Mouse (Mus musculus) urinary bladder, postnatal 14 days (tissue): ENCODE measurements around the gene Traf3ip1.
"Not testable (repeated sequence)": the region's sequence is repeated elsewhere in the genome, so short reads cannot be mapped to it uniquely, and the experiment has no call there.

Experiments
- DNase-seq: peaks from one replicate; pipeline ENCODE4 v3.0.0; 2021; ENCODE audit warnings: low spot score

The Traf3ip1 gene

GRCm38 (mm10) chr1:91466186-91466585 lies 28.3 kb upstream of the Traf3ip1 start:
- DNase-seq = no peak

GRCm38 (mm10) chr1:91469888-91470419 lies 24.5 kb upstream of the Traf3ip1 start:
- no peak for DNase-seq

- DNase-seq = not testable (repeated sequence)
These were observed 16.3 kb upstream of the Traf3ip1 start for GRCm38 (mm10) chr1:91478145-91478544.

GRCm38 (mm10) chr1:91478958-91479357 lies 15.5 kb upstream of the Traf3ip1 start:
- no peak for DNase-seq

GRCm38 (mm10) chr1:91482616-91483211 lies 11.7 kb upstream of the Traf3ip1 start:
- DNase-seq = no peak

- DNase-seq = peak; percentile 91
These were observed 11.0 kb upstream of the Traf3ip1 start for GRCm38 (mm10) chr1:91483304-91484010.

- DNase-seq = no peak
These were observed 10.5 kb upstream of the Traf3ip1 start for GRCm38 (mm10) chr1:91484011-91484346.

- DNase-seq = no peak
These were observed 9.0 kb upstream of the Traf3ip1 start for GRCm38 (mm10) chr1:91485422-91485821.

GRCm38 (mm10) chr1:91486165-91486564 lies 8.3 kb upstream of the Traf3ip1 start:
- DNase-seq = no peak

GRCm38 (mm10) chr1:91490322-91490721 lies 4.1 kb upstream of the Traf3ip1 start:
- peak; percentile 53 for DNase-seq

GRCm38 (mm10) chr1:91492740-91493139 lies 1.7 kb upstream of the Traf3ip1 start:
- no peak for DNase-seq

GRCm38 (mm10) chr1:91493938-91494337 lies 509 bp upstream of the Traf3ip1 start:
- DNase-seq = no peak

- no peak for DNase-seq
These were observed 874 bp downstream of the Traf3ip1 start for GRCm38 (mm10) chr1:91495321-91495720.

GRCm38 (mm10) chr1:91498579-91498978 lies 4.1 kb downstream of the Traf3ip1 start:
- no peak for DNase-seq

GRCm38 (mm10) chr1:91504615-91505014 lies 10.2 kb downstream of the Traf3ip1 start:
- no peak for DNase-seq

GRCm38 (mm10) chr1:91514916-91515315 lies 20.5 kb downstream of the Traf3ip1 start:
- no peak for DNase-seq

GRCm38 (mm10) chr1:91515642-91516041 lies 21.2 kb downstream of the Traf3ip1 start:
- DNase-seq = peak; percentile 67

- DNase-seq = peak; percentile 54
These were observed 29.3 kb downstream of the Traf3ip1 start for GRCm38 (mm10) chr1:91523759-91524158.

GRCm38 (mm10) chr1:91525838-91526237 lies 31.4 kb downstream of the Traf3ip1 start:
- DNase-seq = no peak

GRCm38 (mm10) chr1:91530166-91530565 lies 35.7 kb downstream of the Traf3ip1 start:
- no peak for DNase-seq

GRCm38 (mm10) chr1:91532243-91532642 lies 37.8 kb downstream of the Traf3ip1 start:
- DNase-seq = no peak

GRCm38 (mm10) chr1:91532892-91533291 lies 38.4 kb downstream of the Traf3ip1 start:
- DNase-seq = no peak

- DNase-seq = no peak
These were observed 39.0 kb downstream of the Traf3ip1 start for GRCm38 (mm10) chr1:91533483-91533882.
